Mouse (Mus musculus) bone marrow, adult 2 months (tissue): ENCODE measurements at regions not wholly inside any gene's neighbourhood (a gene's known extent, or its start where the extent isn't known, plus 50 kb on each side); places are given as distances from the start of the nearest gene placed in this dataset.
"Not testable (repeated sequence)": the region's sequence is repeated elsewhere in the genome, so short reads cannot be mapped to it uniquely, and the experiment has no call there.

ENCODE experiments used
- CTCF ChIP-seq: fragments of 200-500 bp; IDR thresholded peaks from 2 replicates; pipeline ENCODE4 v1.5.1; 2011; ENCODE audit warnings: low read length, control low read depth; ENCODE audit not compliant: control insufficient read depth, insufficient read depth
- POLR2A ChIP-seq: fragments of 200-500 bp; IDR thresholded peaks from 2 replicates; pipeline ENCODE4 v1.6.1; 2011; ENCODE audit warnings: low read depth, mild to moderate bottlenecking, control low read depth, low read length, borderline replicate concordance; ENCODE audit not compliant: control insufficient read depth

DNA sequence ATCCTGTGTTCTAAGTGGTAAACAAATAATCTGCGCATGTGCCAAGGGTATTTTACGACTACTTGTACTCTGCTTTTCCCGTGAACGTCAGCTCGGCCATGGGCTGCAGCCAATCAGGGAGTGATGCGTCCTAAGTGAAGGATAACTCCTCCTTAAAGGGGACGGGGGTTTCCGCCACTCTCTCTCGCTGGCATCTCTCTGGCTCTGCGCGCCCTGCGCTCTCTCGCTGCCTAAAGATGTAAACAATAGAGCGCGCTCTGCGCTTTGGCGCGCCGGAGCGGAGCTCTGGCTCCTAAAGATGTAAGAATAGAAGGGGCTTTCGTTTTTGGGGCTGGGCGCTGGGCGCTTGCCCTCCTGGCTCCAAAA, 137.7 kb downstream of the Zfp619 start:
- not testable (repeated sequence) for TF ChIP-seq CTCF, POLR2A
